Mouse (Mus musculus) liver, embryonic 15.5 days (tissue): ENCODE results near the gene Vwa5b1. TPM values are rescaled to one million over a fixed set of nuclear protein-coding genes. Genes with fewer than 3 reads are reported as not detected.

ENCODE experiments used
- ATAC-seq: fragments of 200-750 bp; cut with Nextera tagmentation; 2 replicates; pipeline ENCODE4 v1.8.0; 2017; ENCODE audit warnings: moderate number of reproducible peaks, mild to moderate bottlenecking, moderate library complexity; ENCODE audit not compliant: insufficient read depth
- H3K27ac ChIP-seq: fragments of 300-500 bp; sonication (generic); replicated peaks from 2 replicates; pipeline ENCODE4 v1.5.1; 2015; ENCODE audit warnings: mild to moderate bottlenecking, inconsistent platforms
- H3K27me3 ChIP-seq: fragments of 300-500 bp; sonication (generic); 2 replicates; pipeline ENCODE4 v1.6.1; 2015; ENCODE audit warnings: mild to moderate bottlenecking, inconsistent platforms
- H3K36me3 ChIP-seq: fragments of 300-500 bp; sonication (generic); replicated peaks from 2 replicates; pipeline ENCODE4 v1.6.1; 2015; ENCODE audit warnings: moderate library complexity, mild to moderate bottlenecking, inconsistent platforms
- H3K4me1 ChIP-seq: fragments of 300-500 bp; sonication (generic); replicated peaks from 2 replicates; pipeline ENCODE4 v1.6.1; 2015; ENCODE audit warnings: inconsistent platforms
- H3K4me2 ChIP-seq: fragments of 300-500 bp; sonication (generic); 2 replicates; pipeline ENCODE4 v1.6.1; 2015; ENCODE audit warnings: moderate library complexity, mild to moderate bottlenecking, inconsistent platforms
- H3K4me3 ChIP-seq: fragments of 300-500 bp; sonication (generic); replicated peaks from 2 replicates; pipeline ENCODE4 v1.5.1; 2015; ENCODE audit warnings: mild to moderate bottlenecking, inconsistent platforms
- H3K9ac ChIP-seq: fragments of 300-500 bp; sonication (generic); 2 replicates; pipeline ENCODE4 v1.6.1; 2015; ENCODE audit warnings: moderate library complexity, mild to moderate bottlenecking, inconsistent platforms
- H3K9me3 ChIP-seq: fragments of 300-500 bp; sonication (generic); replicated peaks from 2 replicates; pipeline ENCODE4 v1.6.1; 2016; ENCODE audit warnings: inconsistent platforms
- WGBS: fragments of 180-500 bp; shearing (Covaris S2); methylation state at CpG from one replicate; pipeline ENCODE4 v1.1.7; 2015; ENCODE audit warnings: mixed read lengths; ENCODE audit not compliant: insufficient replicate concordance; 5-methylcytosine and 5-hydroxymethylcytosine counted together
- polyA plus RNA-seq: library from polyadenylated mRNA; unstranded; fragments of >200 nt; fragmentation: Nextera tagmentation; extraction: Ambion mirVana; gene quantifications from 2 replicates; pipeline ENCODE4 v1.2.1, GENCODE M21; 2015

Vwa5b1 gene
- polyA plus RNA-seq, 1 experiment from 2014 or later: not detected

- WGBS: 49% methylated on average over 9 of the region's 9 CpGs
- Histone ChIP-seq H3K27me3 (no peaks in the 10 kb centered on the region), H3K27ac (no peak overlapping the region), H3K9me3 (no peaks in the 10 kb centered on the region), H3K4me2 (no peak overlapping the region), H3K4me3 (no peak overlapping the region), H3K36me3 (no peaks in the 10 kb centered on the region), H3K9ac (no peak overlapping the region), H3K4me1 (no peaks in the 10 kb centered on the region)
- no peak for ATAC-seq
These were observed 110.9 kb downstream of the Vwa5b1 start for GRCm38 (mm10) chr4:138524769-138525168.

DNA sequence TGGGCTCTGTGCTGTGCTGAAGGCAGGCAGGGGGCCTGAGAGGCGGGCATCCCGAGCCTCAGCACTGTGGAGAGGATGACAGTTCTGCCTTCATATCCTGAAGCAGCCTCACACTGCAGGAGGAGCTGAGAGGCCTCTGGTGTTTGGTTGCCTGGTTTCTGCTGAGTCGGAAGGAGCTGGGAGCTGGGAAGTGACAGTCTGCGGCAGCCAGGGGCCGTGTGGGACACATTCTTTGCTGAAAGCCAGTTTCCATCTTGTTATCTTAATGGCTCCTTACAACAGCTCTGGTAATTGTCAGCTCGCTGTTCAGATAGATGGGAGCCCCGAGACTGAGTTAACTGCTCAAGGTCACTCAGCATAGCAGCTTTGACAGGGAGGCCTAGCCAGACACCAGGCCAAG lies 111.9 kb downstream of the Vwa5b1 start:
- H3K9me3 ChIP-seq: no peaks in the 10 kb centered on the region
- no peak overlapping the region for H3K9ac ChIP-seq
- ATAC-seq: no peak
- no peaks in the 10 kb centered on the region for H3K27me3 ChIP-seq
- 26% methylated on average over 7 of the region's 7 CpGs for whole genome bisulfite sequencing
- H3K27ac ChIP-seq: no peak overlapping the region
- no peak overlapping the region for H3K4me3 ChIP-seq
- H3K4me2 ChIP-seq: no peak overlapping the region
- no peaks in the 10 kb centered on the region for H3K36me3 ChIP-seq
- no peaks in the 10 kb centered on the region for H3K4me1 ChIP-seq

- no peaks in the 10 kb centered on the region for H3K27me3 ChIP-seq
- ATAC-seq: no peak
- H3K36me3 ChIP-seq: no peaks in the 10 kb centered on the region
- no peaks in the 10 kb centered on the region for H3K9me3 ChIP-seq
- WGBS: 18% methylated on average over 7 of the region's 7 CpGs
- no peak overlapping the region for H3K9ac ChIP-seq
- no peak overlapping the region for H3K4me3 ChIP-seq
- H3K4me2 ChIP-seq: no peak overlapping the region
- no peak overlapping the region for H3K27ac ChIP-seq
- no peaks in the 10 kb centered on the region for H3K4me1 ChIP-seq
These were observed 113.4 kb downstream of the Vwa5b1 start for GRCm38 (mm10) chr4:138522296-138522695.

DNA sequence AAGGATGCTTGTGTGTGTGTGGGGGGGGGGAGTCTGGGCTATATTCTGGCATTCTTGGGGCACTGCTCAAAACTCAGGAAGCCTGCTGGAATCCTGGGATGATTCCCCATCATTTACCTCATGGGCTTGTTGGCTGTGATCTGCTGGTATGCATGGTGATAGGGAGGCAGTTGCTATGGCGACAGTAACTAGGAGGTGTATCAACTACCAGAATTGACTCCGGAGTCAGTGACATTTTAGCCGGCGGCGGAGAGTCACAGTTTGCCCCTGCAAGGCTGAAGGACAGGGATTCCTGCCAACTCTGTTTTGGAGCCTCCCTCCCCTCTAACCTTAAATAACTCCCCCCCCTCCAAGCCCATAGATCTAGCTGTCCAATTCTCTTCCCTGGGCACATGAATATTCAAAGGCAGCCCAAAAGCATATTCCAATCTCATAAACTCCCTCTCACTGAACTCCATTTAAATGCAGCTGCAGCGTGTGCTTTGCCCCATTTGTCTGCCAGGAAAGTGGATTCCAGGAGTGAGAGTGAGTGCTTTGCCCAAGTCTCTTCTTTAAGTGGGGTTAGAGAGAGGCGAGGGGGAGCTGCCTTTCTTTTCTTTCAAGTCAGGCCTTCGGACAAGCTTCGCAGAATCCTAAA lies 118.4 kb downstream of the Vwa5b1 start:
- no peaks in the 10 kb centered on the region for H3K9me3 ChIP-seq
- ATAC-seq: no peak
- no peaks in the 10 kb centered on the region for H3K4me1 ChIP-seq
- WGBS: 49% methylated on average over 9 of the region's 9 CpGs
- no peaks in the 10 kb centered on the region for H3K36me3 ChIP-seq
- no peak overlapping the region for H3K9ac ChIP-seq
- no peaks in the 10 kb centered on the region for H3K27me3 ChIP-seq
- no peak overlapping the region for H3K4me2 ChIP-seq
- H3K4me3 ChIP-seq: no peak overlapping the region
- no peak overlapping the region for H3K27ac ChIP-seq

- ATAC-seq: no peak
- WGBS: 67% methylated on average over 3 of the region's 3 CpGs
These were observed 119.2 kb downstream of the Vwa5b1 start for GRCm38 (mm10) chr4:138516448-138516847.

More at GRCm38 (mm10) chr4:138516448-138516847, 119.2 kb downstream of the Vwa5b1 start:
- no peaks in the 10 kb centered on the region for H3K27me3 ChIP-seq
- H3K27ac ChIP-seq: no peak overlapping the region
- no peaks in the 10 kb centered on the region for H3K9me3 ChIP-seq
- no peak overlapping the region for H3K9ac ChIP-seq
- no peaks in the 10 kb centered on the region for H3K4me1 ChIP-seq
- no peak overlapping the region for H3K4me2 ChIP-seq
- no peaks in the 10 kb centered on the region for H3K36me3 ChIP-seq
- H3K4me3 ChIP-seq: no peak overlapping the region

Other genes starting within 250 kb of the Vwa5b1 start
- gene Fam43b, start 239.4 kb downstream of the Vwa5b1 start, polyA plus RNA-seq: not detected in 2 replicates
- 7.8 and 8.6 TPM in 2 replicates for gene Mul1, start 201.2 kb downstream of the Vwa5b1 start, polyA plus RNA-seq
- gene Camk2n1, start 181.6 kb downstream of the Vwa5b1 start, polyA plus RNA-seq: 1.3 and 1.4 TPM in 2 replicates
- gene Pla2g2c, start 88.9 kb upstream of the Vwa5b1 start, polyA plus RNA-seq: not detected in 2 replicates
- gene Ubxn10, start 101.3 kb upstream of the Vwa5b1 start, polyA plus RNA-seq: 0.06 and 0.08 TPM in 2 replicates
- 0.06 TPM in 1 of 2 replicates, not detected in the other for gene Pla2g2f, start 121.7 kb upstream of the Vwa5b1 start, polyA plus RNA-seq
- gene Pla2g2d, start 139.9 kb upstream of the Vwa5b1 start, polyA plus RNA-seq: 0.06 TPM in 1 of 2 replicates, not detected in the other
- gene Pla2g5, start 227.6 kb upstream of the Vwa5b1 start, polyA plus RNA-seq: 0.18 TPM in 1 of 2 replicates, not detected in the other
- gene Gm13030, start 238.1 kb upstream of the Vwa5b1 start, polyA plus RNA-seq: not detected in 2 replicates
- gene Pla2g2e, start 242.1 kb upstream of the Vwa5b1 start, polyA plus RNA-seq: not detected in 2 replicates